Mouse (Mus musculus) neural tube, embryonic 15.5 days (tissue): ENCODE data around the gene Vmn1r62. TPM values are rescaled to one million over a fixed set of nuclear protein-coding genes. Genes with fewer than 3 reads are reported as not detected.
"Not testable (repeated sequence)": the region's sequence is repeated elsewhere in the genome, so short reads cannot be mapped to it uniquely, and the experiment has no call there.

Experiments
- ATAC-seq: fragments of 200-750 bp; cut with Nextera tagmentation; 2 replicates; pipeline ENCODE4 v1.8.0; 2017; ENCODE audit warnings: mild to moderate bottlenecking, moderate TSS enrichment, moderate library complexity; ENCODE audit not compliant: low FRiP score
- H3K27ac ChIP-seq: fragments of 300-500 bp; sonication (generic); replicated peaks from 2 replicates; pipeline ENCODE4 v1.5.1; 2015; ENCODE audit warnings: mild to moderate bottlenecking, inconsistent platforms
- H3K27me3 ChIP-seq: fragments of 300-500 bp; sonication (generic); replicated peaks from 2 replicates; pipeline ENCODE4 v1.6.1; 2015; ENCODE audit warnings: inconsistent platforms
- H3K36me3 ChIP-seq: fragments of 300-500 bp; sonication (generic); 2 replicates; pipeline ENCODE4 v1.6.1; 2015; ENCODE audit warnings: inconsistent platforms
- H3K4me1 ChIP-seq: fragments of 300-500 bp; sonication (generic); 2 replicates; pipeline ENCODE4 v1.6.1; 2015; ENCODE audit warnings: inconsistent platforms
- H3K4me2 ChIP-seq: fragments of 300-500 bp; sonication (generic); 2 replicates; pipeline ENCODE4 v1.6.1; 2015; ENCODE audit warnings: inconsistent platforms, mild to moderate bottlenecking, moderate library complexity
- H3K4me3 ChIP-seq: fragments of 300-500 bp; sonication (generic); replicated peaks from 2 replicates; pipeline ENCODE4 v1.5.1; 2015; ENCODE audit warnings: mild to moderate bottlenecking, inconsistent platforms
- H3K9ac ChIP-seq: fragments of 300-500 bp; sonication (generic); replicated peaks from 2 replicates; pipeline ENCODE4 v1.6.1; 2015; ENCODE audit warnings: mild to moderate bottlenecking, inconsistent platforms
- H3K9me3 ChIP-seq: fragments of 300-500 bp; sonication (generic); replicated peaks from 2 replicates; pipeline ENCODE4 v1.6.1; 2016; ENCODE audit warnings: inconsistent platforms
- WGBS: fragments of 180-500 bp; shearing (Covaris S2); methylation state at CpG from one replicate; pipeline ENCODE4 v1.1.7; 2015; ENCODE audit warnings: mixed read lengths; 5-methylcytosine and 5-hydroxymethylcytosine counted together
- polyA plus RNA-seq: library from polyadenylated mRNA; unstranded; fragments of >200 nt; fragmentation: Nextera tagmentation; extraction: Ambion mirVana; gene quantifications from 2 replicates; pipeline ENCODE4 v1.2.1, GENCODE M21; 2015

The Vmn1r62 gene
- polyA plus RNA-seq = not detected in 2 replicates

GRCm38 (mm10) chr7:5673331-5673730, at the start of gene Vmn1r62:
Vmn1r62 (plus strand) TSS chr7:5673631.
- not testable (repeated sequence) for ATAC-seq, H3K4me2 ChIP-seq, H3K36me3 ChIP-seq, H3K9ac ChIP-seq, H3K27me3 ChIP-seq, H3K9me3 ChIP-seq, H3K4me3 ChIP-seq, H3K4me1 ChIP-seq, H3K27ac ChIP-seq
- WGBS = no CpG with 5 or more reads among the region's 1 CpGs

Other genes with a start within 250 kb of the Vmn1r62 start
- gene Vmn1r59, start 216.9 kb upstream of the Vmn1r62 start, polyA plus RNA-seq = not detected in 2 replicates
- gene Vmn2r28, start 179.7 kb upstream of the Vmn1r62 start, polyA plus RNA-seq = not detected in 2 replicates
- gene Vmn1r60, start 126.3 kb upstream of the Vmn1r62 start, polyA plus RNA-seq = not detected in 2 replicates
- gene Vmn1r61, start 60.3 kb upstream of the Vmn1r62 start, polyA plus RNA-seq = not detected in 2 replicates
- not detected in 2 replicates for gene Vmn1r63, start 131.8 kb downstream of the Vmn1r62 start, polyA plus RNA-seq
- not detected in 2 replicates for gene Vmn1r64, start 210.9 kb downstream of the Vmn1r62 start, polyA plus RNA-seq